Comparison of ENCODE assay signal across 26 mouse cellular contexts in the genomic region with DNA sequence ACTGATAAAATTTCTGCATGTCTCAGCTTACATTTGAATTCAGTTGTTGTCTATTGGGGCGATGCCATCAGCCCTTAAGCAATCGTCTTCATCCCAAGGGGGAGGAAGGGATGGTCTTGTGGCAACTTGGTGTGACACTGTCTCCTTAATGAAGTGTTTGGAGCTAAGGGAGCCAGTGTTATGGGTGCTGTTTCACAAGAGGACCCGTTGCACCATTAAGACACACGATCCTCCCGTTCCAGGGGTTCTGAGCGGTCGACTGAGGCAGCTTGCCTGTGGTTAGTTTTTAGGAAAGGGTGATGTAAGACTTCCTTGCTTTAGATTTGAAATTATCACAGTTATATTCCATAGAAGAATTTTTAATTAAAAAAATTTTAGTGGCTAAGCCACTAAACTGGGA. TPM values are rescaled to one million over a fixed set of nuclear protein-coding genes. Genes with fewer than 3 reads are reported as not detected.
DNase-seq lines count a peak whose midpoint lies in the region; ATAC-seq and TF ChIP-seq lines count a peak whose summit lies in the region.
"Had no signal": no experiment of that assay in that cellular context is flagged by ENCODE, and none has a peak within 500 bp of the region (broad histone marks: within the 10 kb centered on the region; RNA-seq: fewer than 3 reads in every experiment).

No protein-coding gene starts in this region.

- no peak overlapping the region for H3K27ac ChIP-seq in liver, adult 2 months (replicated peaks; ENCODE audit: insufficient read depth, low read depth, low read length)
- no peak overlapping the region for H3K27ac ChIP-seq in liver, embryonic 12.5 days
- H3K27ac ChIP-seq in midbrain, embryonic 11.5 days (ENCODE audit: low read depth, low read length), result no peak overlapping the region
- no peak overlapping the region for H3K27ac ChIP-seq in midbrain, embryonic 13.5 days
- no peak overlapping the region for H3K27ac ChIP-seq in layer of hippocampus, adult 2 months
- H3K27ac ChIP-seq: embryonic facial prominence, embryonic 10.5 days; embryonic facial prominence, embryonic 12.5 days; forebrain, embryonic 13.5 days; forebrain, embryonic 15.5 days had no signal

- H3K36me3 ChIP-seq in liver, adult 2 months (ENCODE audit: control insufficient read depth, insufficient read depth, low read length), result peaks cover 26% of the 10 kb centered on the region
- H3K36me3 ChIP-seq in liver, embryonic 12.5 days, result peaks cover 34% of the 10 kb centered on the region
- peaks cover 5% of the 10 kb centered on the region for H3K36me3 ChIP-seq in midbrain, embryonic 11.5 days (ENCODE audit: control insufficient read depth, insufficient read depth, low read length)
- H3K36me3 ChIP-seq in midbrain, embryonic 13.5 days, result peaks cover 20% of the 10 kb centered on the region

- H3K27me3 ChIP-seq in liver, adult 2 months (ENCODE audit: control insufficient read depth, insufficient read depth, low read length), result no peaks in the 10 kb centered on the region
- peaks cover 4% of the 10 kb centered on the region for H3K27me3 ChIP-seq in liver, embryonic 12.5 days (replicated peaks)
- H3K27me3 ChIP-seq in midbrain, embryonic 11.5 days (ENCODE audit: control insufficient read depth, insufficient read depth, low read length), result no peaks in the 10 kb centered on the region
- no peaks in the 10 kb centered on the region for H3K27me3 ChIP-seq in midbrain, embryonic 13.5 days
- H3K27me3 ChIP-seq: CH12.LX; embryonic facial prominence, embryonic 12.5 days; forebrain, embryonic 13.5 days; forebrain, embryonic 15.5 days; Patski had no signal

- no peak for TF ChIP-seq CTCF in liver, adult 2 months (IDR thresholded peaks at IDR 0.05; ENCODE audit: low read depth, low read length)
- TF ChIP-seq CTCF in layer of hippocampus, adult 2 months (conservative IDR thresholded peaks at IDR 0.05), result no peak

- no peak; the same call in 1 of the 2 replicates for ATAC-seq in liver, embryonic 12.5 days
- ATAC-seq in midbrain, embryonic 11.5 days (ENCODE audit: low FRiP score), result no peak
- ATAC-seq in midbrain, embryonic 13.5 days, result no peak
- ATAC-seq in granulocyte monocyte progenitor cell, adult 5-6 weeks (replicated peaks; ENCODE audit: poor library complexity, severe bottlenecking), result peak; percentile 88
- ATAC-seq: activated CD4-positive, CD25-positive, alpha-beta regulatory T cell, adult 4 months; CD4-positive, CD25-positive, alpha-beta regulatory T cell, adult 4 months; forebrain, embryonic 13.5 days; forebrain, embryonic 15.5 days; Patski had no signal

- H3K9me3 ChIP-seq in liver, embryonic 12.5 days (replicated peaks), result no peaks in the 10 kb centered on the region
- H3K9me3 ChIP-seq in midbrain, embryonic 11.5 days (ENCODE audit: control insufficient read depth, low read length), result no peaks in the 10 kb centered on the region
- no peaks in the 10 kb centered on the region for H3K9me3 ChIP-seq in midbrain, embryonic 13.5 days
- H3K9me3 ChIP-seq: embryonic facial prominence, embryonic 10.5 days; embryonic facial prominence, embryonic 12.5 days; forebrain, embryonic 13.5 days; forebrain, embryonic 15.5 days; G1E had no signal

- no peak for TF ChIP-seq POLR2A in liver, adult 2 months (IDR thresholded peaks at IDR 0.05; ENCODE audit: extremely low read depth, insufficient read depth, low read length)

- 31% methylated on average over 7 of the region's 7 CpGs for WGBS in liver, adult 2 months
- 77% methylated on average over 7 of the region's 7 CpGs for WGBS in liver, embryonic 12.5 days (ENCODE audit: insufficient replicate concordance)
- WGBS in midbrain, embryonic 11.5 days, result 88% methylated on average over 7 of the region's 7 CpGs
- WGBS in midbrain, embryonic 13.5 days, result 90% methylated on average over 7 of the region's 7 CpGs

- no peak overlapping the region for H3K4me3 ChIP-seq in liver, adult 2 months (ENCODE audit: insufficient read depth, low read depth, low read length)
- H3K4me3 ChIP-seq in liver, embryonic 12.5 days, result no peak overlapping the region
- no peak overlapping the region for H3K4me3 ChIP-seq in midbrain, embryonic 11.5 days (ENCODE audit: low read depth, low read length)
- H3K4me3 ChIP-seq in midbrain, embryonic 13.5 days (replicated peaks), result no peak overlapping the region
- no peak overlapping the region for H3K4me3 ChIP-seq in layer of hippocampus, adult 2 months
- H3K4me3 ChIP-seq: embryonic facial prominence, embryonic 10.5 days; embryonic facial prominence, embryonic 12.5 days; forebrain, embryonic 13.5 days; forebrain, embryonic 15.5 days had no signal

- no peaks in the 10 kb centered on the region for H3K79me2 ChIP-seq in liver, adult 2 months (ENCODE audit: control insufficient read depth, insufficient read depth, low read length)

- DNase-seq in liver, adult 2 months (ENCODE audit: extremely low read depth, low read depth, low spot score), result peak; percentile 55
- DNase-seq in midbrain, embryonic 11.5 days (ENCODE audit: low spot score, missing footprints), result peak; percentile 62
- DNase-seq in gastrocnemius, adult 8-10 months (ENCODE audit: low spot score in 2 of 2), result no peak
- no peak for DNase-seq in layer of hippocampus, adult 2 months (ENCODE audit: low spot score in 2 of 2)
- DNase-seq: adrenal gland, adult 8-10 months; adrenal gland, postnatal 14 days; adrenal gland, postnatal 36 days; B cell, adult 2 months; cerebellum, adult 11-12 months; cerebellum, adult 2 months; cerebellum, adult 9-10 months; cerebellum, postnatal 10 days; cerebellum, postnatal 25 days had no signal

- H3K9ac ChIP-seq in liver, adult 2 months (ENCODE audit: low read depth, low read length), result no peak overlapping the region
- H3K9ac ChIP-seq in liver, embryonic 12.5 days, result no peak overlapping the region
- H3K9ac ChIP-seq in midbrain, embryonic 11.5 days (ENCODE audit: low read length), result no peak overlapping the region
- H3K9ac ChIP-seq in midbrain, embryonic 13.5 days (replicated peaks), result no peak overlapping the region
- H3K9ac ChIP-seq: embryonic facial prominence, embryonic 12.5 days; forebrain, embryonic 13.5 days; forebrain, embryonic 15.5 days had no signal

- H3K4me2 ChIP-seq in liver, embryonic 12.5 days, result no peak overlapping the region
- H3K4me2 ChIP-seq in midbrain, embryonic 11.5 days, result no peak overlapping the region
- no peak overlapping the region for H3K4me2 ChIP-seq in midbrain, embryonic 13.5 days (replicated peaks)
- H3K4me2 ChIP-seq: embryonic facial prominence, embryonic 12.5 days; forebrain, embryonic 13.5 days; forebrain, embryonic 15.5 days had no signal

- H3K4me1 ChIP-seq in liver, adult 2 months (ENCODE audit: control insufficient read depth, insufficient read depth, low read length), result peaks cover 5% of the 10 kb centered on the region; the same call in 1 of the 2 replicates
- H3K4me1 ChIP-seq in liver, embryonic 12.5 days, result no peaks in the 10 kb centered on the region
- no peaks in the 10 kb centered on the region for H3K4me1 ChIP-seq in midbrain, embryonic 11.5 days (ENCODE audit: control insufficient read depth, insufficient read depth, low read length)
- no peaks in the 10 kb centered on the region for H3K4me1 ChIP-seq in midbrain, embryonic 13.5 days (replicated peaks)
- H3K4me1 ChIP-seq: forebrain, embryonic 13.5 days; forebrain, embryonic 15.5 days had no signal

RNA-seq across cellular contexts. Expression of a gene that starts 35.1 kb away (rescaled TPM):
- total RNA-seq in liver, adult 2 months (2014; rRNA removed), result 1,807 and 1,852 TPM in 2 replicates
- 1,476 and 1,516 TPM in 2 replicates for polyA plus RNA-seq in liver, adult 2 months (2012; rRNA removed)
- polyA plus RNA-seq in liver, embryonic 12.5 days (2016; fragmentation: Nextera tagmentation; extraction: Ambion mirVana), result 127 and 138 TPM in 2 replicates
- 149 and 157 TPM in 2 replicates for polyA plus RNA-seq in midbrain, embryonic 11.5 days (2014; fragmentation: Nextera tagmentation; extraction: Ambion mirVana)
- 80.8 and 81.4 TPM in 2 replicates for polyA plus RNA-seq in midbrain, embryonic 13.5 days (2015; fragmentation: Nextera tagmentation; extraction: Ambion mirVana)
- total RNA-seq in granulocyte monocyte progenitor cell, adult 5-6 weeks (2014; fragmentation: Nextera tagmentation), result 77.7 and 79.5 TPM in 2 replicates
- 34.7 and 44.5 TPM in 2 replicates for total RNA-seq in granulocyte monocyte progenitor cell, adult 5-6 weeks (2017)
- total RNA-seq in gastrocnemius, adult 8-10 months (2022), result 100 to 1,000 TPM in 2 of 4 experiments, 10 to 100 TPM in 2; 85.9 to 103 (median 95.5) TPM
- 10 to 100 TPM; 48.2 to 55.2 TPM for total RNA-seq in layer of hippocampus, adult 2 months (2021)

RNA-seq across cellular contexts. Expression of a gene that starts 38.3 kb away (rescaled TPM):
- not detected in 2 replicates for total RNA-seq in liver, adult 2 months (2014; rRNA removed)
- not detected in 2 replicates for polyA plus RNA-seq in liver, adult 2 months (2012; rRNA removed)
- polyA plus RNA-seq in liver, embryonic 12.5 days (2016; fragmentation: Nextera tagmentation; extraction: Ambion mirVana), result 0.06 TPM in 1 of 2 replicates, not detected in the other
- not detected in 2 replicates for polyA plus RNA-seq in midbrain, embryonic 11.5 days (2014; fragmentation: Nextera tagmentation; extraction: Ambion mirVana)
- not detected in 2 replicates for polyA plus RNA-seq in midbrain, embryonic 13.5 days (2015; fragmentation: Nextera tagmentation; extraction: Ambion mirVana)
- total RNA-seq in granulocyte monocyte progenitor cell, adult 5-6 weeks (2014; fragmentation: Nextera tagmentation), result not detected in 2 replicates
- total RNA-seq in granulocyte monocyte progenitor cell, adult 5-6 weeks (2017), result not detected in 2 replicates
- total RNA-seq in gastrocnemius, adult 8-10 months (2022), result under 1 TPM in 2 of 4 experiments, not detected in 2; 0.17 to 0.63 TPM
- 1 to 10 TPM; 1.1 to 1.4 TPM for total RNA-seq in layer of hippocampus, adult 2 months (2021)
- total RNA-seq: adrenal gland, adult 18-20 months; adrenal gland, adult 8-10 months; adrenal gland, postnatal 14 days; adrenal gland, postnatal 36 days; CH12.LX had no signal
- polyA plus RNA-seq: activated CD4-positive, CD25-positive, alpha-beta regulatory T cell, adult 4 months; CD4-positive, CD25-positive, alpha-beta regulatory T cell, adult 4 months; forebrain, embryonic 13.5 days; forebrain, embryonic 15.5 days; G1E; Patski had no signal

Comparison
In these comparisons a context has a peak if more than half of its experiments do, and no peak if none do; other contexts are left out.
1. DNase-seq: peak in liver, adult 2 months (single experiment) and midbrain, embryonic 11.5 days (single experiment); none in gastrocnemius, adult 8-10 months (0 of 2) and layer of hippocampus, adult 2 months (0 of 2).
2. RNA of a gene that starts 35.1 kb away (total RNA-seq): 1,807 to 1,852 TPM in liver, adult 2 months; 85.9 to 103 TPM in gastrocnemius, adult 8-10 months, 34.7 to 79.5 TPM in granulocyte monocyte progenitor cell, adult 5-6 weeks and 48.2 to 55.2 TPM in layer of hippocampus, adult 2 months; every median in the first group is over 10 times any median in the second.